Mouse (Mus musculus): ENCODE measurements around the gene Zfp971.
"Not testable (repeated sequence)": the region's sequence is repeated elsewhere in the genome, so short reads cannot be mapped to it uniquely, and the experiment has no call there.

DNA sequence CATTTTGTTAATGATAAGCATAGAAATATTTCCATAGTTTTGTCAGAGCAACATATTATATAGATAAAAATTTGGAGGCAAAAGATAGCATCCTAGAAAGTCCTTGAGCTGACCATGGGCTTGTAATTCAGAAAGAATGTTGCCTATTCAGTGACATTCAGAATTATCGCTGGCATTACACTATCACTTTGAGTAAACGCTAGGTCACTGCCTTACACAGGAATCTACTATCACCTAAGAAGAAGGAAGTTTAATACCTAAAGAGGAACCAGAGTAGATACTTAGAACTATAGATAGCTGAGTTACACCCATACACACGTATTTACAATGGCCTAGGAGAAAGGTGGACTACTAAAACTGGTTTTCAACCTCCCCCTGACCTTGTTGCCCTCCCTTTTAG lies 3.6 kb upstream of the Zfp971 start:
- TF ChIP-seq CTCF (IDR thresholded peaks at IDR 0.05; ENCODE audit: control insufficient read depth, insufficient read depth, insufficient replicate concordance, low read depth, low read length); POLR2A (IDR thresholded peaks at IDR 0.05; ENCODE audit: control insufficient read depth, low read depth, low read length): not testable (repeated sequence)

Measured in testis, adult 2 months (tissue).